Mouse (Mus musculus) kidney, embryonic 16.5 days (tissue): ENCODE results near the gene Gdf2. TPM values are rescaled to one million over a fixed set of nuclear protein-coding genes. Genes with fewer than 3 reads are reported as not detected.
A peak's percentile ranks its signal among the peaks of the same experiment; 100 is the strongest.

Source experiments
- ATAC-seq: fragments of 200-750 bp; cut with Nextera tagmentation; 2 replicates; pipeline ENCODE4 v1.8.0; 2017; ENCODE audit warnings: moderate TSS enrichment; ENCODE audit not compliant: low FRiP score, low TSS enrichment
- H3K27ac ChIP-seq: fragments of 300-500 bp; sonication (generic); 2 replicates; pipeline ENCODE4 v1.5.1; 2014; ENCODE audit warnings: low read length
- H3K27me3 ChIP-seq: fragments of 300-500 bp; sonication (generic); 2 replicates; pipeline ENCODE4 v1.6.1; 2014; ENCODE audit warnings: low read length, control low read depth, mixed read lengths; ENCODE audit not compliant: insufficient read depth
- H3K36me3 ChIP-seq: fragments of 300-500 bp; sonication (generic); 2 replicates; pipeline ENCODE4 v1.6.1; 2014; ENCODE audit warnings: low read length, control low read depth, mixed read lengths; ENCODE audit not compliant: insufficient read depth
- H3K4me1 ChIP-seq: fragments of 300-500 bp; sonication (generic); 2 replicates; pipeline ENCODE4 v1.6.1; 2014; ENCODE audit warnings: low read length, control low read depth, mixed read lengths; ENCODE audit not compliant: insufficient read depth
- H3K4me2 ChIP-seq: fragments of 300-500 bp; sonication (generic); replicated peaks from 2 replicates; pipeline ENCODE4 v1.6.1; 2014; ENCODE audit warnings: low read depth, low read length
- H3K4me3 ChIP-seq: fragments of 300-500 bp; sonication (generic); 2 replicates; pipeline ENCODE4 v1.5.1; 2014; ENCODE audit warnings: mild to moderate bottlenecking, low read length
- H3K9ac ChIP-seq: fragments of 300-500 bp; sonication (generic); replicated peaks from 2 replicates; pipeline ENCODE4 v1.6.1; 2014; ENCODE audit warnings: low read length
- H3K9me3 ChIP-seq: fragments of 300-500 bp; sonication (generic); 2 replicates; pipeline ENCODE4 v1.6.1; 2016; ENCODE audit warnings: low read length, control low read depth
- WGBS: fragments of 180-500 bp; shearing (Covaris S2); extraction: QIAGEN DNeasy Blood & Tissue Kit; methylation state at CpG from one replicate; pipeline ENCODE4 v1.1.7; 2014; 5-methylcytosine and 5-hydroxymethylcytosine counted together
- polyA plus RNA-seq: library from polyadenylated mRNA; unstranded; fragments of >200 nt; fragmentation: Nextera tagmentation; extraction: Ambion mirVana; gene quantifications from 2 replicates; pipeline ENCODE4 v1.2.1, GENCODE M21; 2015

Gdf2 gene
- polyA plus RNA-seq, 1 experiment from 2014 or later = not detected

GRCm38 (mm10) chr14:33920727-33921559 is 19.9 kb upstream of the Gdf2 start:
- Histone ChIP-seq H3K4me1 (peaks cover 11% of the 10 kb centered on the region), H3K4me3 (no peak overlapping the region), H3K4me2 (no peak overlapping the region), H3K36me3 (no peaks in the 10 kb centered on the region), H3K9me3 (no peaks in the 10 kb centered on the region), H3K27ac (no peak overlapping the region), H3K9ac (no peak overlapping the region), H3K27me3 (peaks cover 69% of the 10 kb centered on the region)
- no peak for ATAC-seq
- WGBS = 35% methylated on average over 14 of the region's 14 CpGs

- H3K27me3 ChIP-seq = peaks cover 73% of the 10 kb centered on the region
Measured at GRCm38 (mm10) chr14:33922771-33923167, 18.1 kb upstream of the Gdf2 start.

GRCm38 (mm10) chr14:33923168-33924070 is 17.4 kb upstream of the Gdf2 start, which contains the start of gene Gdf10:
Gene Gdf10, plus strand, starts transcription at chr14:33923587.
- WGBS = under 1% methylated on average over 69 of the region's 85 CpGs
- H3K27me3 ChIP-seq = peaks cover 73% of the 10 kb centered on the region

More at GRCm38 (mm10) chr14:33922771-33923167, 18.1 kb upstream of the Gdf2 start:
- Histone ChIP-seq H3K27ac (no peak overlapping the region), H3K4me2 (peak overlapping the region; percentile 99), H3K4me1 (peaks cover 11% of the 10 kb centered on the region), H3K4me3 (peak overlapping the region; percentile 62), H3K36me3 (no peaks in the 10 kb centered on the region), H3K9me3 (no peaks in the 10 kb centered on the region), H3K9ac (peak overlapping the region; percentile 60; the same call in 1 of the 2 replicates)
- no peak for ATAC-seq
- 10% methylated on average over 8 of the region's 8 CpGs for WGBS

GRCm38 (mm10) chr14:33931853-33932252 is 9.0 kb upstream of the Gdf2 start:
- H3K9me3 ChIP-seq = no peaks in the 10 kb centered on the region
- no peak overlapping the region for H3K4me2 ChIP-seq
- no peaks in the 10 kb centered on the region for H3K4me1 ChIP-seq
- H3K36me3 ChIP-seq = no peaks in the 10 kb centered on the region
- no peak overlapping the region for H3K9ac ChIP-seq
- peaks cover 36% of the 10 kb centered on the region for H3K27me3 ChIP-seq
- no peak; the same call in 1 of the 2 replicates for ATAC-seq
- H3K27ac ChIP-seq = no peak overlapping the region
- 44% methylated on average over 17 of the region's 17 CpGs for WGBS
- no peak overlapping the region for H3K4me3 ChIP-seq

More at GRCm38 (mm10) chr14:33923168-33924070, 17.4 kb upstream of the Gdf2 start, which contains the start of gene Gdf10:
- peak within 1 kb of the TSS; percentile 99 for H3K4me2 ChIP-seq
- H3K4me1 ChIP-seq = peaks cover 11% of the 10 kb centered on the region
- H3K4me3 ChIP-seq = peak within 1 kb of the TSS; percentile 62
- peak; percentile 77 for ATAC-seq
- H3K36me3 ChIP-seq = no peaks in the 10 kb centered on the region
- H3K9ac ChIP-seq = peak within 1 kb of the TSS; percentile 60
- H3K27ac ChIP-seq = no peak within 1 kb of the TSS
- H3K9me3 ChIP-seq = no peaks in the 10 kb centered on the region

GRCm38 (mm10) chr14:33932935-33933703 is 7.7 kb upstream of the Gdf2 start:
- Histone ChIP-seq H3K9ac (no peak overlapping the region), H3K9me3 (no peaks in the 10 kb centered on the region), H3K27ac (no peak overlapping the region), H3K4me2 (no peak overlapping the region), H3K4me1 (no peaks in the 10 kb centered on the region), H3K36me3 (no peaks in the 10 kb centered on the region), H3K4me3 (no peak overlapping the region), H3K27me3 (peaks cover 33% of the 10 kb centered on the region)
- peak; percentile 39 for ATAC-seq
- 65% methylated on average over 10 of the region's 10 CpGs for WGBS

GRCm38 (mm10) chr14:33933778-33934317 is 7.0 kb upstream of the Gdf2 start:
- H3K36me3 ChIP-seq = no peaks in the 10 kb centered on the region
- H3K4me1 ChIP-seq = no peaks in the 10 kb centered on the region
- no peak overlapping the region for H3K9ac ChIP-seq
- WGBS = 44% methylated on average over 5 of the region's 5 CpGs
- H3K9me3 ChIP-seq = no peaks in the 10 kb centered on the region
- no peak overlapping the region for H3K27ac ChIP-seq
- 0 out of 2 replicates have a peak, but pooled peaks have one; percentile 36 for ATAC-seq
- H3K4me3 ChIP-seq = no peak overlapping the region
- H3K27me3 ChIP-seq = peaks cover 29% of the 10 kb centered on the region
- no peak overlapping the region for H3K4me2 ChIP-seq

- H3K4me2 ChIP-seq = peak overlapping the region; percentile 39; the same call in 1 of the 2 replicates
- H3K27ac ChIP-seq = no peak overlapping the region
- no peaks in the 10 kb centered on the region for H3K9me3 ChIP-seq
- ATAC-seq = no peak
- H3K4me1 ChIP-seq = no peaks in the 10 kb centered on the region
- H3K36me3 ChIP-seq = no peaks in the 10 kb centered on the region
- WGBS = 29% methylated on average over 9 of the region's 9 CpGs
- peak overlapping the region; percentile 46; the same call in 1 of the 2 replicates for H3K9ac ChIP-seq
- no peak overlapping the region for H3K4me3 ChIP-seq
- no peaks in the 10 kb centered on the region for H3K27me3 ChIP-seq
Measured at GRCm38 (mm10) chr14:33939117-33939516, 1.7 kb upstream of the Gdf2 start.

GRCm38 (mm10) chr14:33942222-33942621 is 1.4 kb downstream of the Gdf2 start:
- 73% methylated on average over 5 of the region's 5 CpGs for WGBS
- ATAC-seq = no peak
- Histone ChIP-seq H3K4me2 (no peak overlapping the region), H3K9ac (no peak overlapping the region), H3K4me1 (no peaks in the 10 kb centered on the region), H3K4me3 (no peak overlapping the region), H3K9me3 (no peaks in the 10 kb centered on the region), H3K27ac (no peak overlapping the region), H3K27me3 (no peaks in the 10 kb centered on the region), H3K36me3 (no peaks in the 10 kb centered on the region)

- Histone ChIP-seq H3K36me3 (no peaks in the 10 kb centered on the region), H3K9ac (no peak overlapping the region), H3K4me2 (no peak overlapping the region), H3K27ac (no peak overlapping the region), H3K9me3 (no peaks in the 10 kb centered on the region), H3K4me3 (no peak overlapping the region), H3K4me1 (no peaks in the 10 kb centered on the region), H3K27me3 (no peaks in the 10 kb centered on the region)
- WGBS = 72% methylated on average over 6 of the region's 6 CpGs
- ATAC-seq = no peak
Measured at GRCm38 (mm10) chr14:33946125-33946524, 5.3 kb downstream of the Gdf2 start.
